Mouse (Mus musculus): ENCODE data around the gene Gm17019. TPM values are rescaled to one million over a fixed set of nuclear protein-coding genes. Genes with fewer than 3 reads are reported as not detected.
A peak's percentile ranks its signal among the peaks of the same experiment; 100 is the strongest.
"Not testable (repeated sequence)": the region's sequence is repeated elsewhere in the genome, so short reads cannot be mapped to it uniquely, and the experiment has no call there.

The Gm17019 gene
- polyA plus RNA-seq (2014; fragmentation: Nextera tagmentation; extraction: Ambion mirVana), result not detected in 2 replicates

DNA sequence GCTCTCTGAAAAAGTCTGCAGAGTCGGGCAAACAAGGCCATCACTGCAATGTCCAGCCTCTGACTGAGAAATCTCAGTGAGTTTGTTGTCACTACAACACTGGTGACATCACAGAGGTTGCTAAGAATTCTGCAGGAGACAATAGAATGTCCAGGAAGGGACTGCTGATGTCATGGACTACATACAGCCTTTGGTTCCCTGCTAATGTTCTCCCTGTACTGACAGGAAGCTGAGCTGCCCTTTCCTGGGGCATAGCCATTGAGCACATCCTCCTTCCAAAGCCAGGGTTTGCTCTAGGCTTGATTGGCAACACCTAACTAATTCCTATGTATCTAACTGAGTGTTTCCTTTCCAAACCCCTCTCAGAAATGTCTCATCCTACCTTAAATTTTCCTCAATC, at the start of gene Gm17019:
Gm17019 (minus strand) TSS at position 101 of the 400 bp plus-strand sequence.
- H3K36me3 ChIP-seq (replicated peaks; ENCODE audit: control insufficient read depth, insufficient read depth, low read depth, low read length); H3K4me3 ChIP-seq (ENCODE audit: low read depth, low read length); H3K4me1 ChIP-seq (ENCODE audit: control insufficient read depth, insufficient read depth, low read length); ATAC-seq (replicated peaks; ENCODE audit: insufficient number of reproducible peaks, low FRiP score, low TSS enrichment, low read depth); H3K9me3 ChIP-seq (replicated peaks; ENCODE audit: control insufficient read depth, low read length); H3K9ac ChIP-seq (replicated peaks; ENCODE audit: low read length); DNase-seq (ENCODE audit: low spot score); H3K4me2 ChIP-seq (ENCODE audit: low read depth, low read length); H3K27me3 ChIP-seq (ENCODE audit: control insufficient read depth, insufficient read depth, low read length); H3K27ac ChIP-seq (replicated peaks; ENCODE audit: low read depth, low read length): not testable (repeated sequence)
- 59% methylated on average over 1 of the region's 1 CpGs for WGBS

DNA sequence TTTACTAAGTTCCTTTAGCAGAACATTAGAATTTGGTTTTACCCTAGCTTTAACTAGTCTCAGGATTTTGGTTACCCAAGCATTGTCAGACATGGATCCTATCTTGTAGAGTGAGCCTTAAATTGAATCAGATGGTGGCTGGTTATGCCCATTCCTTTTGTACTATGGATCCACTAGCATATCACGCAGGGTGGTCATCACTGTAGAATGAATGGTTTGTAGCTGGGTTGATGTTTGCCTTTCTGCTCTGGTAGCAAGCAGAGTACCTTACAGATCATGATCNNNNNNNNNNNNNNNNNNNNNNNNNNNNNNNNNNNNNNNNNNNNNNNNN, 29.6 kb upstream of the Gm17019 start:
- H3K4me1 ChIP-seq (ENCODE audit: control insufficient read depth, insufficient read depth, low read length); H3K4me2 ChIP-seq (ENCODE audit: low read depth, low read length); H3K36me3 ChIP-seq (replicated peaks; ENCODE audit: control insufficient read depth, insufficient read depth, low read depth, low read length); H3K27ac ChIP-seq (replicated peaks; ENCODE audit: low read depth, low read length); ATAC-seq (replicated peaks; ENCODE audit: insufficient number of reproducible peaks, low FRiP score, low TSS enrichment, low read depth); H3K27me3 ChIP-seq (ENCODE audit: control insufficient read depth, insufficient read depth, low read length); H3K9ac ChIP-seq (replicated peaks; ENCODE audit: low read length); H3K9me3 ChIP-seq (replicated peaks; ENCODE audit: control insufficient read depth, low read length); H3K4me3 ChIP-seq (ENCODE audit: low read depth, low read length): not testable (repeated sequence)
- 84% methylated on average over 1 of the region's 1 CpGs for WGBS
- peak; percentile 0 for DNase-seq (ENCODE audit: low spot score)

GRCm38 (mm10) chr5:15061638-15062384, 29.0 kb upstream of the Gm17019 start:
- H3K4me2 ChIP-seq (ENCODE audit: low read depth, low read length); H3K27me3 ChIP-seq (ENCODE audit: control insufficient read depth, insufficient read depth, low read length); H3K4me1 ChIP-seq (ENCODE audit: control insufficient read depth, insufficient read depth, low read length); H3K9me3 ChIP-seq (replicated peaks; ENCODE audit: control insufficient read depth, low read length); H3K36me3 ChIP-seq (replicated peaks; ENCODE audit: control insufficient read depth, insufficient read depth, low read depth, low read length); H3K27ac ChIP-seq (replicated peaks; ENCODE audit: low read depth, low read length); H3K4me3 ChIP-seq (ENCODE audit: low read depth, low read length); H3K9ac ChIP-seq (replicated peaks; ENCODE audit: low read length); DNase-seq (ENCODE audit: low spot score): not testable (repeated sequence)
- WGBS, result 81% methylated on average over 4 of the region's 4 CpGs
- ATAC-seq (replicated peaks; ENCODE audit: insufficient number of reproducible peaks, low FRiP score, low TSS enrichment, low read depth), result peak; percentile 82

GRCm38 (mm10) chr5:15054151-15055025, 21.6 kb upstream of the Gm17019 start:
- 75% methylated on average over 10 of the region's 10 CpGs for WGBS
- not testable (repeated sequence) for H3K9ac ChIP-seq (replicated peaks; ENCODE audit: low read length); H3K4me2 ChIP-seq (ENCODE audit: low read depth, low read length); H3K4me1 ChIP-seq (ENCODE audit: control insufficient read depth, insufficient read depth, low read length); H3K27me3 ChIP-seq (ENCODE audit: control insufficient read depth, insufficient read depth, low read length); H3K36me3 ChIP-seq (replicated peaks; ENCODE audit: control insufficient read depth, insufficient read depth, low read depth, low read length); DNase-seq (ENCODE audit: low spot score); H3K4me3 ChIP-seq (ENCODE audit: low read depth, low read length); H3K27ac ChIP-seq (replicated peaks; ENCODE audit: low read depth, low read length); H3K9me3 ChIP-seq (replicated peaks; ENCODE audit: control insufficient read depth, low read length); ATAC-seq (replicated peaks; ENCODE audit: insufficient number of reproducible peaks, low FRiP score, low TSS enrichment, low read depth)

GRCm38 (mm10) chr5:15053606-15053962, 20.8 kb upstream of the Gm17019 start:
- ATAC-seq (replicated peaks; ENCODE audit: insufficient number of reproducible peaks, low FRiP score, low TSS enrichment, low read depth), result 0 out of 2 replicates have a peak, but pooled peaks have one; percentile 39
- not testable (repeated sequence) for H3K9ac ChIP-seq (replicated peaks; ENCODE audit: low read length); H3K9me3 ChIP-seq (replicated peaks; ENCODE audit: control insufficient read depth, low read length); H3K4me2 ChIP-seq (ENCODE audit: low read depth, low read length); H3K4me1 ChIP-seq (ENCODE audit: control insufficient read depth, insufficient read depth, low read length); DNase-seq (ENCODE audit: low spot score); H3K27me3 ChIP-seq (ENCODE audit: control insufficient read depth, insufficient read depth, low read length); H3K4me3 ChIP-seq (ENCODE audit: low read depth, low read length); H3K27ac ChIP-seq (replicated peaks; ENCODE audit: low read depth, low read length); H3K36me3 ChIP-seq (replicated peaks; ENCODE audit: control insufficient read depth, insufficient read depth, low read depth, low read length)
- WGBS, result 83% methylated on average over 7 of the region's 8 CpGs

DNA sequence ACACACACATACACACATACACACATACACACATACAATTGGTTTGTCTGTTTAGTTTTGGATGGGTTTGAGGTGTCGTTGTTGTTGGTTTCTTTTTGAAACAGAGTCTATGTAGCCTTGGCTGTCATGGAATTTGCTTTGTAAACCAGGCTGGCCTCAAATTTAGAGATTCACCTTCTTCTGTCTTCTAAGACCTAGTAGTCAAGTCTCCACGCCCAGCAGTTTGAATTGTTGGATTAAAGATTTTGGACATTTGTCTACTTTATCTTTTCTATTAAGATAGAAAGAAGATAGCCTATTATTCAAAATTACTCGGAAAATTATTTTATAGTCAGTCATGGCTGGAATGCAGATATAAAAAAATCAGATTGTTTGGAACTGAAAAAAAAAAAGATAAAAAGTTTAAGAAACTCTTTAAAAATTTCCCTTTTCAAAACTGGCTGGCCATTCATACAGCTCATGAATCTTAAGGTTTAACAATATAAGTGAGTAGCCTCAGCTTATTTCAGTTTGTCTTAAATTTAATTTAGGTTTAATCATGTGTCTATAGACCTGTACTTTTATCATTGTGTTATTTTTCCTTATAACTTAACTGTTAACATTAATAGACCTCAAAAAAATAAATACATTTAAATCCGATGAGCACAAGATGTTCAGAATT, 20.3 kb upstream of the Gm17019 start:
- not testable (repeated sequence) for H3K4me2 ChIP-seq (ENCODE audit: low read depth, low read length); H3K9me3 ChIP-seq (replicated peaks; ENCODE audit: control insufficient read depth, low read length); H3K27me3 ChIP-seq (ENCODE audit: control insufficient read depth, insufficient read depth, low read length); H3K4me1 ChIP-seq (ENCODE audit: control insufficient read depth, insufficient read depth, low read length); DNase-seq (ENCODE audit: low spot score); ATAC-seq (replicated peaks; ENCODE audit: insufficient number of reproducible peaks, low FRiP score, low TSS enrichment, low read depth); H3K4me3 ChIP-seq (ENCODE audit: low read depth, low read length); H3K9ac ChIP-seq (replicated peaks; ENCODE audit: low read length); H3K27ac ChIP-seq (replicated peaks; ENCODE audit: low read depth, low read length); H3K36me3 ChIP-seq (replicated peaks; ENCODE audit: control insufficient read depth, insufficient read depth, low read depth, low read length)
- WGBS, result 83% methylated on average over 4 of the region's 4 CpGs

DNA sequence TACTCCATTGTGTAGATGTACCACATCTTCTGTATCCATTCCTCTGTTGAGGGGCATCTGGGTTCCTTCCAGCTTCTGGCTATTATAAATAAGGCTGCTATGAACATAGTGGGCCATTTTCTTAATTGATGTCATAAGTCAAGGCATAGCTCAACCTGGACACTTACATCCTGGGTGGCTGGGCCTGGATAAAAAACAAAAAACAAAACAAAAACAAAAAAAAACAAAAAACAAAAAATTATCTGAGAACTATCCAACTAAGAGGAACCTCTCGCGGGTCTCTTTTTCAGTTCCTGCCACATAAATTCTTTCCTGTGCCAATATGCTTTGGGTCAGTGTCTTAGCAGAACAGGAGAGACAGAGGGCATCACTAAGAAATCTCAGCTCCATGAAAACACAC, 18.0 kb upstream of the Gm17019 start:
- not testable (repeated sequence) for H3K27me3 ChIP-seq (ENCODE audit: control insufficient read depth, insufficient read depth, low read length); H3K4me3 ChIP-seq (ENCODE audit: low read depth, low read length); H3K9ac ChIP-seq (replicated peaks; ENCODE audit: low read length); H3K4me1 ChIP-seq (ENCODE audit: control insufficient read depth, insufficient read depth, low read length); ATAC-seq (replicated peaks; ENCODE audit: insufficient number of reproducible peaks, low FRiP score, low TSS enrichment, low read depth); H3K36me3 ChIP-seq (replicated peaks; ENCODE audit: control insufficient read depth, insufficient read depth, low read depth, low read length); H3K4me2 ChIP-seq (ENCODE audit: low read depth, low read length); H3K27ac ChIP-seq (replicated peaks; ENCODE audit: low read depth, low read length); DNase-seq (ENCODE audit: low spot score); H3K9me3 ChIP-seq (replicated peaks; ENCODE audit: control insufficient read depth, low read length)
- WGBS, result 87% methylated on average over 2 of the region's 2 CpGs

Measured in embryonic facial prominence, embryonic 11.5 days (tissue).